Mouse (Mus musculus) bone marrow, adult 2 months (tissue): ENCODE results near the gene Commd2.

Experiments
- CTCF ChIP-seq: fragments of 200-500 bp; IDR thresholded peaks from 2 replicates; pipeline ENCODE4 v1.5.1; 2011; ENCODE audit warnings: low read length, control low read depth; ENCODE audit not compliant: control insufficient read depth, insufficient read depth
- POLR2A ChIP-seq: fragments of 200-500 bp; IDR thresholded peaks from 2 replicates; pipeline ENCODE4 v1.6.1; 2011; ENCODE audit warnings: low read depth, mild to moderate bottlenecking, control low read depth, low read length, borderline replicate concordance; ENCODE audit not compliant: control insufficient read depth

DNA sequence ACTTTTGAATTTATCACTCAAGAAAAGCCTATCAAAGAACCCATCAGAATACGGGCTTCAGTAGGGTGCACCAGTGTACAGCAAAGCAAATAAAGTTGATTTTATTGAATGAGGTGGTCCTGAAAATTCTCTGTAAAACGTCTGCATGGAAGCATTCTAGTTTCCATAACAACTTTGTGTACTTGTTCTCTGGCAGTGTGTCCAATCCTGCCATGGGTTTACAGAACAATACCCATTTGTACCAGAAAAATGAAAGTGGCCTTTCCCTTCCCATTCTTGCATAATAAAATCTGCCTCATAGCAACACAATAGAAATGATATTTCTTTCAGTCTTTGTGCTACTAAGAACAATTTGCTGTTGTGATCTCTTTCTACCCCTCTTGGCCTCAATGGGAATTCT is 41.2 kb upstream of the Commd2 start, which contains the start of gene Ankub1:
- TF ChIP-seq CTCF = no peak
- TF ChIP-seq POLR2A = no peak
